Mouse (Mus musculus): Measurements from ENCODE around the gene Abca6. TPM values are rescaled to one million over a fixed set of nuclear protein-coding genes. Genes with fewer than 3 reads are reported as not detected.

The Abca6 gene
- polyA plus RNA-seq, 1 experiment from 2014 or later = 0.46 TPM

GRCm38 (mm10) chr11:110167459-110168251 lies 83.9 kb downstream of the Abca6 start, which contains the start of gene Abca9:
TSS of gene Abca9 (minus strand) at chr11:110168196.
- H3K4me3 ChIP-seq (replicated peaks) = no peak within 1 kb of the TSS
- no peaks in the 10 kb centered on the region for H3K4me1 ChIP-seq (replicated peaks)
- H3K4me2 ChIP-seq (replicated peaks) = peak within 1 kb of the TSS; percentile 0; the same call in 1 of the 2 replicates
- H3K9me3 ChIP-seq = no peaks in the 10 kb centered on the region
- H3K27ac ChIP-seq = 0 out of 2 replicates have a peak within 1 kb of the TSS, but pooled peaks have one; percentile 5
- no peak within 1 kb of the TSS for H3K9ac ChIP-seq
- H3K27me3 ChIP-seq (replicated peaks) = no peaks in the 10 kb centered on the region
- WGBS = 39% methylated on average over 12 of the region's 12 CpGs
- no peak for ATAC-seq
- H3K36me3 ChIP-seq = no peaks in the 10 kb centered on the region

- WGBS = 58% methylated on average over 3 of the region's 3 CpGs
- Histone ChIP-seq H3K4me3 (replicated peaks) (no peak overlapping the region), H3K36me3 (no peaks in the 10 kb centered on the region), H3K4me1 (replicated peaks) (no peaks in the 10 kb centered on the region), H3K27ac (no peak overlapping the region), H3K9me3 (no peaks in the 10 kb centered on the region), H3K9ac (no peak overlapping the region), H3K4me2 (replicated peaks) (no peak overlapping the region), H3K27me3 (replicated peaks) (no peaks in the 10 kb centered on the region)
- no peak; the same call in 1 of the 2 replicates for ATAC-seq
Measured at GRCm38 (mm10) chr11:110165822-110166221, 85.8 kb downstream of the Abca6 start.

- H3K4me1 ChIP-seq (replicated peaks) = no peaks in the 10 kb centered on the region
- H3K4me2 ChIP-seq (replicated peaks) = no peak overlapping the region
- H3K9me3 ChIP-seq = no peaks in the 10 kb centered on the region
- ATAC-seq = 0 out of 2 replicates have a peak, but pooled peaks have one; percentile 65
- H3K27me3 ChIP-seq (replicated peaks) = no peaks in the 10 kb centered on the region
- H3K27ac ChIP-seq = no peak overlapping the region
- no peaks in the 10 kb centered on the region for H3K36me3 ChIP-seq
- H3K9ac ChIP-seq = no peak overlapping the region
- H3K4me3 ChIP-seq (replicated peaks) = no peak overlapping the region
Measured at GRCm38 (mm10) chr11:110165409-110165808, 86.2 kb downstream of the Abca6 start.

- no peaks in the 10 kb centered on the region for H3K9me3 ChIP-seq
- H3K27ac ChIP-seq = no peak overlapping the region
- ATAC-seq = no peak
- H3K27me3 ChIP-seq (replicated peaks) = no peaks in the 10 kb centered on the region
- no peak overlapping the region for H3K9ac ChIP-seq
- 58% methylated on average over 6 of the region's 6 CpGs for WGBS
- no peak overlapping the region for H3K4me2 ChIP-seq (replicated peaks)
- H3K4me1 ChIP-seq (replicated peaks) = no peaks in the 10 kb centered on the region
- no peak overlapping the region for H3K4me3 ChIP-seq (replicated peaks)
- no peaks in the 10 kb centered on the region for H3K36me3 ChIP-seq
Measured at GRCm38 (mm10) chr11:110157059-110157458, 94.5 kb downstream of the Abca6 start.

- H3K4me2 ChIP-seq (replicated peaks) = no peak overlapping the region
- WGBS = 95% methylated on average over 11 of the region's 11 CpGs
- no peak overlapping the region for H3K4me3 ChIP-seq (replicated peaks)
- no peaks in the 10 kb centered on the region for H3K4me1 ChIP-seq (replicated peaks)
- H3K9ac ChIP-seq = no peak overlapping the region
- ATAC-seq = no peak
- H3K36me3 ChIP-seq = no peaks in the 10 kb centered on the region
- H3K27ac ChIP-seq = no peak overlapping the region
- no peaks in the 10 kb centered on the region for H3K27me3 ChIP-seq (replicated peaks)
- no peaks in the 10 kb centered on the region for H3K9me3 ChIP-seq
Measured at GRCm38 (mm10) chr11:110155985-110156384, 95.6 kb downstream of the Abca6 start.

GRCm38 (mm10) chr11:110147640-110148039 lies 103.9 kb downstream of the Abca6 start:
- 91% methylated on average over 5 of the region's 5 CpGs for WGBS
- Histone ChIP-seq H3K4me1 (replicated peaks) (no peaks in the 10 kb centered on the region), H3K9ac (no peak overlapping the region), H3K4me3 (replicated peaks) (no peak overlapping the region), H3K36me3 (no peaks in the 10 kb centered on the region), H3K27ac (no peak overlapping the region), H3K4me2 (replicated peaks) (no peak overlapping the region), H3K27me3 (replicated peaks) (no peaks in the 10 kb centered on the region), H3K9me3 (no peaks in the 10 kb centered on the region)
- ATAC-seq = no peak

GRCm38 (mm10) chr11:110145421-110145820 lies 106.2 kb downstream of the Abca6 start:
- H3K9me3 ChIP-seq = no peaks in the 10 kb centered on the region
- 85% methylated on average over 11 of the region's 11 CpGs for WGBS
- ATAC-seq = no peak
- H3K4me1 ChIP-seq (replicated peaks) = no peaks in the 10 kb centered on the region
- no peak overlapping the region for H3K9ac ChIP-seq
- no peaks in the 10 kb centered on the region for H3K27me3 ChIP-seq (replicated peaks)
- H3K4me2 ChIP-seq (replicated peaks) = no peak overlapping the region
- H3K27ac ChIP-seq = no peak overlapping the region
- H3K4me3 ChIP-seq (replicated peaks) = no peak overlapping the region
- no peaks in the 10 kb centered on the region for H3K36me3 ChIP-seq

GRCm38 (mm10) chr11:110130760-110131159 lies 120.8 kb downstream of the Abca6 start:
- no peaks in the 10 kb centered on the region for H3K9me3 ChIP-seq
- H3K4me3 ChIP-seq (replicated peaks) = no peak overlapping the region
- no peak overlapping the region for H3K4me2 ChIP-seq (replicated peaks)
- no peaks in the 10 kb centered on the region for H3K27me3 ChIP-seq (replicated peaks)
- ATAC-seq = no peak
- no peaks in the 10 kb centered on the region for H3K4me1 ChIP-seq (replicated peaks)
- H3K9ac ChIP-seq = no peak overlapping the region
- no peaks in the 10 kb centered on the region for H3K36me3 ChIP-seq
- H3K27ac ChIP-seq = no peak overlapping the region
- WGBS = 72% methylated on average over 5 of the region's 5 CpGs

Other genes starting within 250 kb of the Abca6 start
- gene Abca8a, start 155.8 kb downstream of the Abca6 start, polyA plus RNA-seq (2015; fragmentation: Nextera tagmentation; extraction: Ambion mirVana) = 0.98 and 1.0 TPM in 2 replicates
- 1.1 and 1.2 TPM in 2 replicates for gene Abca9, start 83.6 kb downstream of the Abca6 start, polyA plus RNA-seq (2015; fragmentation: Nextera tagmentation; extraction: Ambion mirVana)
- gene Abca5, start 85.9 kb upstream of the Abca6 start, polyA plus RNA-seq (2015; fragmentation: Nextera tagmentation; extraction: Ambion mirVana) = 2.4 and 2.9 TPM in 2 replicates
- gene Map2k6, start 147.3 kb upstream of the Abca6 start, polyA plus RNA-seq (2015; fragmentation: Nextera tagmentation; extraction: Ambion mirVana) = 17.8 and 18.9 TPM in 2 replicates

Measured in intestine, embryonic 15.5 days (tissue).